Mouse (Mus musculus) ES-Bruce4 (cell line): Measurements from ENCODE around the gene Spryd3.

Experiments used
- CTCF ChIP-seq: IDR thresholded peaks from one replicate; pipeline ENCODE4 v1.8.1; 2011; ENCODE audit warnings: low read depth, low read length
- EP300 ChIP-seq: IDR thresholded peaks from 2 replicates; pipeline ENCODE4 v1.6.1; 2011; ENCODE audit warnings: low read depth, low read length; ENCODE audit not compliant: insufficient read depth
- POLR2A ChIP-seq: IDR thresholded peaks from one replicate; pipeline ENCODE4 v1.8.1; 2011; ENCODE audit warnings: low read length; ENCODE audit not compliant: insufficient read depth

DNA sequence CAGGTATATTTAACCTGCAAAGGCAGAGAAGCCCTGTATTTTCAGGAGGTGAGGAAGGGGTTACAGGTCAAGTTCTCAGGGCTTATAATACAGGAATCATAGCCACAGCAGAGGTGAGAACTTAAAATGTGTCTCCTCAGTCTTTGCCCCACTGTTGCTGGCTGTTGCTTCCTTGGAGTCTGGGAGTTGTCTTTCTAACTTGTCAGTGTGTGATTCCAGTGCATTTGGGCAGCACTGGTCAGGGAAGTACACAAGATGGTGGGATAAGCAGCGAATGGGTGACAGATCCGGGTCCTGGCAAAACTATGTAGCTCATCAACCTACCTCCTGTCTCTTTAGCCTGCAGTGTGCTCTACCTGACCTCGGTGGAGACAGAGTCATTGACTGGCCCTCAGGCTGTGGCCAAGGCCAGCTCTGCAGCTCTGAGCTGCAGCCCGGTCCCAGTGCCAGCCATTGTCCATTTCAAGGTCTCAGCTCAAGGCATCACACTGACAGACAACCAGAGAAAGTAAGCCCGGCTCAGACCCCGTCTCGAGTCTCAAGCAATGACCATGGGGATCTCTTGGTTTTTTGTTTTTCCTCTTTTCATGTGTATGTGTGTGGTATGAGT lies 21.3 kb downstream of the Spryd3 start:
- TF ChIP-seq CTCF = no peak
- TF ChIP-seq EP300 = no peak
- no peak for TF ChIP-seq POLR2A
